Mouse (Mus musculus): ENCODE measurements around the gene Rps12-ps3.

- TF ChIP-seq CTCF (IDR thresholded peaks at IDR 0.05; ENCODE audit: low read depth, low read length), result no peak
- TF ChIP-seq POLR2A (IDR thresholded peaks at IDR 0.05; ENCODE audit: borderline replicate concordance, low read depth, low read length), result no peak
Observed at GRCm38 (mm10) chr19:59354906-59355305, 32.8 kb downstream of the Rps12-ps3 start.
